Mouse (Mus musculus) stomach, embryonic 14.5 days (tissue): ENCODE data around the gene Dhx8. TPM values are rescaled to one million over a fixed set of nuclear protein-coding genes. Genes with fewer than 3 reads are reported as not detected.

Experiments
- ATAC-seq: fragments of 200-750 bp; cut with Nextera tagmentation; 2 replicates; pipeline ENCODE4 v1.8.0; 2017; ENCODE audit warnings: low read depth, moderate TSS enrichment; ENCODE audit not compliant: insufficient number of reproducible peaks, insufficient read depth, low FRiP score
- H3K27ac ChIP-seq: fragments of 300-500 bp; sonication (generic); 2 replicates; pipeline ENCODE4 v1.5.1; 2014; ENCODE audit warnings: mild to moderate bottlenecking, low read length, moderate library complexity, mixed read lengths
- H3K27me3 ChIP-seq: fragments of 300-500 bp; sonication (generic); 2 replicates; pipeline ENCODE4 v1.6.1; 2014; ENCODE audit warnings: low read length, control low read depth, mixed read lengths; ENCODE audit not compliant: control insufficient read depth, insufficient read depth
- H3K36me3 ChIP-seq: fragments of 300-500 bp; sonication (generic); 2 replicates; pipeline ENCODE4 v1.6.1; 2014; ENCODE audit warnings: mild to moderate bottlenecking, control low read depth, low read length, moderate library complexity, mixed read lengths; ENCODE audit not compliant: control insufficient read depth, insufficient read depth
- H3K4me1 ChIP-seq: fragments of 300-500 bp; sonication (generic); 2 replicates; pipeline ENCODE4 v1.6.1; 2014; ENCODE audit warnings: low read length, control low read depth, mixed read lengths; ENCODE audit not compliant: control insufficient read depth, insufficient read depth
- H3K4me2 ChIP-seq: fragments of 300-500 bp; sonication (generic); replicated peaks from 2 replicates; pipeline ENCODE4 v1.6.1; 2014; ENCODE audit warnings: low read depth, low read length, control low read depth
- H3K4me3 ChIP-seq: fragments of 300-500 bp; sonication (generic); 2 replicates; pipeline ENCODE4 v1.5.1; 2014; ENCODE audit warnings: low read depth, low read length, control low read depth
- H3K9ac ChIP-seq: fragments of 300-500 bp; sonication (generic); replicated peaks from 2 replicates; pipeline ENCODE4 v1.6.1; 2014; ENCODE audit warnings: low read depth, mild to moderate bottlenecking, control low read depth, low read length, moderate library complexity, mixed read lengths
- H3K9me3 ChIP-seq: fragments of 300-500 bp; sonication (generic); 2 replicates; pipeline ENCODE4 v1.6.1; 2016; ENCODE audit warnings: low read depth, low read length, control low read depth; ENCODE audit not compliant: control insufficient read depth
- WGBS: fragments of 180-500 bp; shearing (Covaris S2); extraction: QIAGEN DNeasy Blood & Tissue Kit; methylation state at CpG from one replicate; pipeline ENCODE4 v1.1.7; 2014; 5-methylcytosine and 5-hydroxymethylcytosine counted together
- polyA plus RNA-seq: library from polyadenylated mRNA; unstranded; fragments of >200 nt; fragmentation: Nextera tagmentation; extraction: Ambion mirVana; gene quantifications from 2 replicates; pipeline ENCODE4 v1.2.1, GENCODE M21; 2014

Gene Dhx8
- polyA plus RNA-seq, 1 experiment from 2014 or later, result 35.3 TPM

DNA sequence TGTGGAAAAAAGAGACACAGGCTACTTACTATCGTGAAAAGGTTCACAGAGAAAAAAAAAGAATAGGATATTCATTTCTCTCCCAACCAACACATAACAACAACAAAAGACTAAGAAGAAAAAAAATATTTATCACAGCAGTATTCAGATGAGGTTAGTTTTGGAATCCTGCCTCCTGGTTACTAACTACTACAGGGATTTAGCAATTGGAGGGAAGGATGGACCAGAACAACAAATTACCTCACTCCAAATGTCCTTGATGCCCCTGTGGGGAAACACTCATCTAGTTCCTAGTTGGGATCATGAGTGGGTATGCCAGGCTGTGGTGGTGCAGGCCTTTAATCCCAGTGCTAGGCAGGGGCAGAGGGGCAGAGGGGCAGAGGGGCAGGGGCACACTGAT lies 33.2 kb upstream of the Dhx8 start:
- no peak overlapping the region for H3K4me2 ChIP-seq
- peaks cover 22% of the 10 kb centered on the region for H3K4me1 ChIP-seq
- H3K4me3 ChIP-seq, result no peak overlapping the region
- no peak overlapping the region for H3K27ac ChIP-seq
- H3K9me3 ChIP-seq, result no peaks in the 10 kb centered on the region
- 92% methylated on average over 1 of the region's 1 CpGs for WGBS
- no peak for ATAC-seq
- no peaks in the 10 kb centered on the region for H3K36me3 ChIP-seq
- no peak overlapping the region for H3K9ac ChIP-seq
- no peaks in the 10 kb centered on the region for H3K27me3 ChIP-seq

DNA sequence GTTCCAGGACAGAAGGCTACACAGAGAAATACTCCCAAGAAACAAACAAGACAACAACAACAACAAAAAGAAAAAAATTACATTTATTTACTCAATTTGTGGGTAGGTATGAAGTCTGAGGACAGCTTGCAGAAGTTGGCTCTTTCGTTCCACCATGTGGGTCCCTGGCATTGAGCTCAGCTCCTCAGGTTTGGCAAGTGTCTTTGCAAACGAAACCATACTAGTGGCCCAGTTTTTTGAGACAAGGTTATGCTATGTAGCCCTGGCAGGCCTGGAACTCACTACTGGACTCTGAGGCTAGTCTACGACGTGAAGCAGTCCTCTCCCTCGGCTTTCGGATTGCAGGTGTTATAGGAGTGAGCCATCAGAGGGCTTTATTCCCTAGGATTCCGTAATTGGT lies 32.7 kb upstream of the Dhx8 start:
- no peaks in the 10 kb centered on the region for H3K36me3 ChIP-seq
- no peak overlapping the region for H3K9ac ChIP-seq
- ATAC-seq, result no peak
- H3K4me3 ChIP-seq, result no peak overlapping the region
- H3K27me3 ChIP-seq, result no peaks in the 10 kb centered on the region
- H3K9me3 ChIP-seq, result no peaks in the 10 kb centered on the region
- 48% methylated on average over 7 of the region's 7 CpGs for WGBS
- H3K4me2 ChIP-seq, result no peak overlapping the region
- peaks cover 23% of the 10 kb centered on the region for H3K4me1 ChIP-seq
- no peak overlapping the region for H3K27ac ChIP-seq

DNA sequence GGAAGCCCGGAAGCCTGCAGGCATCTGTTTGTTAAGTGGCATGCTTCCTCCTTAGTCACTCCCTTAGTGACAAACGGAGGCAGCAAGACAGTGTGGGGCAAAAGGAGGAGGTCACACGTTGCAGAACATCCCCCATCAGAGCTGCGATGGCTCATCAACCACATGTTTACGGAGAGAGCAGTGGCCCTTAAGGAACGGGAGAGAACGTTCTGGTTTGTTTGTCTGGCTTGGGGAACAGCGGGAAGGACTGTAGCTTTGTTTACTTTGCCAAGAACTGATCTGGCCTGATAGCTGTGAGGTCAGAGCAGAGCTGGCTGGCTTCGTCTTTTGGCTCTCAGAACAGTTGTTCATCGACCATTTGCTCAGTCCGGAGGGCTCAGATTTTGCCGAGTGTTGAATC lies 32.3 kb upstream of the Dhx8 start:
- WGBS, result 15% methylated on average over 12 of the region's 12 CpGs
- no peak overlapping the region for H3K4me2 ChIP-seq
- no peaks in the 10 kb centered on the region for H3K9me3 ChIP-seq
- no peak overlapping the region for H3K27ac ChIP-seq
- H3K4me1 ChIP-seq, result peaks cover 20% of the 10 kb centered on the region
- no peaks in the 10 kb centered on the region for H3K27me3 ChIP-seq
- H3K36me3 ChIP-seq, result no peaks in the 10 kb centered on the region
- ATAC-seq, result no peak
- H3K9ac ChIP-seq, result no peak overlapping the region
- no peak overlapping the region for H3K4me3 ChIP-seq

DNA sequence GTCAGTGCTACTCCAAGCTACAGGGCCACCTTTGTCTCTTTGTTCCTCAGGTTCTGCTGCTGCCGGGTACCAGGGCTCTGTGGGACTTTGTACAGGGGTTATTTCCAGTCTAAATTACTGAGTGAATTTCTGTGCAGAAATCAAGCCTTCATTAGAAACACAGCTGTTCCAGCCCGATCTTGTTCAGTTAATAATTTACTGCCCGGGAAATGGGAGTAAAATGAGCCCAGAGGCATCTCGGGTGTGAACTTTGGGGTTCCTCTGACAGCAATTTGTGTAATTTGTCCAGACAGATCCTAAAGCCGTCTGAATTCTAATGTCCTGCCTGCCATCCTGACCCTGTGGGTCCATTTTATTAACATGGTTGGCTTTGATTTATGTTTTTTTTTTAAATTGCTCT lies 28.6 kb upstream of the Dhx8 start:
- Histone ChIP-seq H3K4me1 (peaks cover 14% of the 10 kb centered on the region), H3K27ac (no peak overlapping the region), H3K4me3 (no peak overlapping the region), H3K9ac (no peak overlapping the region), H3K4me2 (no peak overlapping the region), H3K36me3 (no peaks in the 10 kb centered on the region), H3K27me3 (no peaks in the 10 kb centered on the region), H3K9me3 (no peaks in the 10 kb centered on the region)
- WGBS, result 28% methylated on average over 5 of the region's 5 CpGs
- no peak for ATAC-seq

DNA sequence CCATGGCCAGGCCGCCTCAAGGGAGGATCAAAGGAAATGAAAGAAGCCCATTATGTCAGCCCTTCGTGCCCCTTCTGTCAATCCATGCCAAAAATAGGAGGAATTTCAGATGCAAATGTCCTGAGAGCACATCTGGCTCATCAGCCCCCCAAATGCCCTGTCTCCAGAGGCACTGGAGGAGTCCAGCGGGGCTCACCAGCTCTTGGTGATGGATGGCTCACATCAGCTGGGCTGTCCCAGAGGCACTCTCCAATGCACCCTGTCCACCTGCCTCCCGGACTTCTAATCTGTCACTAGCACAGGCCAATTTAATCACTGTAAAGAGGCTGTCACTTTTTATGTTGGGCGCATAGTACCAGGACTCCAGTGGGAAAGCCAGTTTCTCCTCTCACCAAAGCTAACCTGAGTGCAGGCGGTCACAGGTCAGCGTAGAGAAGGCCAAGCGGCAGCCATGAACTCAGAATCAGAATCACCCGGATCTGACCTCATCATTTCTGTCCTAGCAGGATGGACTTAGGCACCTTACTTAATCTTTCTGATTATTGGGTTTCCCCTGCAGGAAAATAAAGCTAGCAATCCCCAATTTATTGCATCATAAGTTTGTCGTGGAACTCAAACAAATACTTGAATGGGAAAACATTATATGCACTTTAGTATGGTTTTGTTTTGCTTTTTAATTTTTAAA lies 25.8 kb upstream of the Dhx8 start:
- Histone ChIP-seq H3K9ac (no peak overlapping the region), H3K27ac (no peak overlapping the region), H3K4me3 (no peak overlapping the region), H3K4me2 (no peak overlapping the region), H3K27me3 (no peaks in the 10 kb centered on the region), H3K9me3 (no peaks in the 10 kb centered on the region), H3K36me3 (no peaks in the 10 kb centered on the region), H3K4me1 (peaks cover 7% of the 10 kb centered on the region; the same call in 1 of the 2 replicates)
- WGBS, result 75% methylated on average over 10 of the region's 10 CpGs
- no peak for ATAC-seq

DNA sequence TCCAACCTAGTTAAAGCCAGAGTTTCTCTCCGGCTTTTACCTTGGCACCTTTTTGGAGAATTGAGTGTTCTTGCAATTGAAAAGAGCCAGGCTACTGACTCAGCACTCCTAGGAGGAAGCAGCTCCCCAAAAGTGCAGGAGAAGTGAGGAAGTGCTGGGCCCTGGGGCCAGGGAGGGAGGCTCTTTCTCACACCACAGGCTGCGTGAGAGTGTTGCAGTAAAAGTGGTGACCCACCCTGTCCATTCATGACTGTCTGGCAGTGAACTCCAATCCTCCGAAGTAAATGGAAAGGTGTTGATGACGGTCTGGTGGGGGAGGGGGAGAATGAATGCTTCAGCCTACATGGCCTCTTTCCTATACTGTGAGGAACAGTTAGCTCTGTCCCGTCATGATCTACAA lies 24.2 kb upstream of the Dhx8 start:
- Histone ChIP-seq H3K4me1 (peaks cover 7% of the 10 kb centered on the region; the same call in 1 of the 2 replicates), H3K36me3 (no peaks in the 10 kb centered on the region), H3K9me3 (no peaks in the 10 kb centered on the region), H3K27ac (no peak overlapping the region), H3K27me3 (no peaks in the 10 kb centered on the region), H3K4me2 (no peak overlapping the region), H3K9ac (no peak overlapping the region), H3K4me3 (no peak overlapping the region)
- no peak for ATAC-seq
- 47% methylated on average over 5 of the region's 5 CpGs for WGBS

DNA sequence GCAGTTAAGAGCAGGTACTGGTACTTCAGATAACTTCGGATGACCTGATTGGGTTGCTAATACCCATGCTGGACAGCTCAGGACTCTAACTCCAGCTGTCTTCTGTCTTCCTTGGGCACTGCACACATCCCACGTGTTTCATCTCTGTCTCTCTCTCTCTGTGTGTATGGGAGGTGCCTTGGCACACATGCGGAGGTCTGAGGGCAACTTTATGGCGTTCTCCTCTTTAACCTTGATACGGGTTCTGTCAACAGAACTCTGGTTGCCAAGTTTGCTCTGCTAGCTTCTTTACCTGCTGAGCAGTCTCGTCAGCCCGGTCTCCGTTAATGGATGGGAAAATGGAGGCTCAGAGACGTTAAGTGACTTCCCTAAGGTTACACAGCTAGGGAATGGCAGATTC lies 19.9 kb upstream of the Dhx8 start:
- WGBS, result 78% methylated on average over 9 of the region's 9 CpGs
- H3K27ac ChIP-seq, result no peak overlapping the region
- no peak for ATAC-seq

DNA sequence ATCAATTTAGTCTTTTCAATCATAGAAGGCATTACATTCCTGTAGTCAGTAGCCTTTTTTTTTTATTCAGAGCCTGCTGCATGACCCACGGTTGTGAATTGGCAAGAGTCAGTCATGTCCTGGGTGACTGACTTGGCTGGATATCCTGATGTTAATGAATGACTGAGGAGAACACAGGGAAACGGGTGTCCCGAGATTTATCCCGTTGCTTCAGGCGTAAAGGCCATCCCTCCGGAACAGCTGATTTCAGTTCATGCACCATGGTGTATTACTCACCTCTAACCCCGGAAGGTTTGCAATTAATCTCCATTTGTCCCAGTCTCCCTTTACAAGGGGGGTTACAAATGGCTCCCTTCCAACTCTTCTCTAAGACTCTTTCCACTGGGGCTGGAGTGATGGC lies 18.7 kb upstream of the Dhx8 start:
- 58% methylated on average over 7 of the region's 7 CpGs for WGBS
- ATAC-seq, result no peak

More for the DNA sequence above, 19.9 kb upstream of the Dhx8 start:
- H3K9ac ChIP-seq, result no peak overlapping the region
- no peak overlapping the region for H3K4me3 ChIP-seq
- no peaks in the 10 kb centered on the region for H3K27me3 ChIP-seq
- no peaks in the 10 kb centered on the region for H3K4me1 ChIP-seq
- H3K4me2 ChIP-seq, result no peak overlapping the region
- no peaks in the 10 kb centered on the region for H3K9me3 ChIP-seq
- no peaks in the 10 kb centered on the region for H3K36me3 ChIP-seq

DNA sequence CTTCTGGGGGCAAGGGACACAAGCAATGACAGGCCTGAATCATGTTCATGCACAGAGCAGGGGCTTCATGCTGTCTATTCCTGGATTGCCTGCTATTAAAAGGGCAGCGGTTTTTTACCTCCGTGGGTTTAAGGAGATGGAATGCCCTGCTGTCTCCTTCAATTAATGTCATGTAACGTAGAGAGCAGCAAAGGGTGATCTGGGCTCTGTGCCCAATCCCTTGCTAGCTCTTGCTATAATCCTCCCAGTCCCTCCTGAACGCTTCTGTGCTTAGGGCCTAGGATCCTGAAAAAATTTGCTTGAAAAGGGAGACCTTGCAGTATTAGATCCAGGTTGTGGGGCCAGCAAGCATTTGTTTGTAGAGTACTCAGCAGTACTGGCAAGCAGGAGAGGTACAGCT lies 14.4 kb upstream of the Dhx8 start:
- Histone ChIP-seq H3K27ac (no peak overlapping the region), H3K36me3 (no peaks in the 10 kb centered on the region), H3K4me2 (no peak overlapping the region), H3K27me3 (no peaks in the 10 kb centered on the region), H3K9me3 (no peaks in the 10 kb centered on the region), H3K4me3 (no peak overlapping the region), H3K4me1 (0 out of 2 replicates have a peak, but pooled peaks cover 5% of the 10 kb centered on the region), H3K9ac (no peak overlapping the region)
- WGBS, result 27% methylated on average over 4 of the region's 4 CpGs
- no peak for ATAC-seq

More for the DNA sequence above, 18.7 kb upstream of the Dhx8 start:
- no peak overlapping the region for H3K9ac ChIP-seq
- no peaks in the 10 kb centered on the region for H3K27me3 ChIP-seq
- no peaks in the 10 kb centered on the region for H3K9me3 ChIP-seq
- no peak overlapping the region for H3K27ac ChIP-seq
- no peak overlapping the region for H3K4me2 ChIP-seq
- 0 out of 2 replicates have a peak, but pooled peaks cover 5% of the 10 kb centered on the region for H3K4me1 ChIP-seq
- H3K4me3 ChIP-seq, result no peak overlapping the region
- H3K36me3 ChIP-seq, result no peaks in the 10 kb centered on the region
